Mouse (Mus musculus): ENCODE results near the gene Cdr2l. TPM values are rescaled to one million over a fixed set of nuclear protein-coding genes. Genes with fewer than 3 reads are reported as not detected.

Gene Cdr2l
- 19.7 and 19.9 TPM in 2 replicates for polyA plus RNA-seq (2016; fragmentation: Nextera tagmentation; extraction: Ambion mirVana)

DNA sequence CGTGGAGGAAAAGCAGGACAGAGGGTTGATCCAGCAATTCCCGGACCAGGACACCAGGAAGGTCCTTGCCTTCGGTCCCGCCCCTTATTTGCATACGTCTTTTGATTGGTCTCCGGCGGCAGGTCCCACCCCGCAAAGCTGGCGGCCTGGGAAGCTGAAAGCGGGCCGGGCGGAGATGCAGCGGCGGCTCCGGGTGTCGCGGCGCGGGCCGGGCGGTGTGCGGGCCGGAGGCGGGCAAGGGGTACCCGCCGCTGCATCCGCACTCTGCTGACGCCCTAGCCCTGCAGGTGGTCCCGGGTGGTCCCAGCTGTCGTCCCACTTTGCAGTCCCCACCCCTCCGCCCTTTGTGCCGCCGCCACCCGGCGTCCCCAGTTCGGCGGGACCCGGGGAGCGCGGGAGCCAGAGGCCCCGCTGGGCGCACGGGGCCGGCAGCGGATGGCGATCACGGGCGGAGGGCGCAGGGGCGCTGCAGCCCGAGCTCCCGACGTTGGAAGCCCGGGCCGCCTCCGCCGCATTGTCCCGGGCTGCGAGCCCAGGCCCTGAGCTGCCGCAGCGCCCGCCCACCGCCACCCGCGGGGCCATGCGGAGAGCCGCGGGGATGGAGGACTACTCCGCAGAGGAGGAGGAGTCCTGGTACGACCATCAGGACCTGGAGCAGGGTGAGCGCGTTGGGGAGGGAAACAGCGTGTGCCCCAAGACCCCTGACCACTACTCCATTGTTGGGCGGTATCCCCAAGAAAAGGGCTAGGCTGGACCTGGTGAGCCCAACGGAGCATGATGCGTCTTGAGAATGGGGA lies at the start of gene Cdr2l:
TSS of gene Cdr2l (plus strand) at position 174 of the 797 bp plus-strand sequence.
- no peaks in the 10 kb centered on the region for H3K36me3 ChIP-seq
- H3K9me3 ChIP-seq: peaks cover 4% of the 10 kb centered on the region; the same call in 1 of the 2 replicates
- H3K4me2 ChIP-seq: peak within 1 kb of the TSS; percentile 87
- peak within 1 kb of the TSS; percentile 90 for H3K27ac ChIP-seq
- peaks cover 36% of the 10 kb centered on the region for H3K4me1 ChIP-seq (replicated peaks)
- under 1% methylated on average over 76 of the region's 76 CpGs for WGBS
- peak within 1 kb of the TSS; percentile 90 for H3K9ac ChIP-seq (replicated peaks)
- peaks cover 4% of the 10 kb centered on the region for H3K27me3 ChIP-seq
- peak within 1 kb of the TSS; percentile 84 for H3K4me3 ChIP-seq (replicated peaks)
- peak; percentile 71 for ATAC-seq (ENCODE audit: insufficient number of reproducible peaks, insufficient read depth, low FRiP score, low TSS enrichment, low read depth)

DNA sequence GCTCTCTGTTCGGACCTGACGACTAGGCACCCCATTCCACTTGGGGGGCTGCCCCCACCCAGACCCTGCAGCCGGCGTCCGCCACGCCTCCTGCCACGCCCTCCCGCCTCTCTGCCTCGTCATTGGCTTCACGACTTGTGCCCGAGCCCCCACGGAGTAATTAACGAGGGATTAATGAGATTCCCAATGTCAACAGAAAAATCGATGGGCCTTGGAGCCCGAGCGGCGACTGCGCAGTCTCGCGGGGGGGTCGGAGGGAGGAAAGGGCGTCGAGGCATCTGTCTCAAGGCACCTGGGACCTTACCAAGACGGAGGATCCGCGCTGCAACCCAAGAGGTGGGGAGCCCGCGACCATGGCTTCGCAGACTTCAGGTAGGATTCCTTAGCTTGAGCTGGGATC lies 47.2 kb upstream of the Cdr2l start, which contains the start of gene Otop3:
TSS of gene Otop3 (plus strand) at position 201 of the 400 bp plus-strand sequence.
- WGBS: 6% methylated on average over 29 of the region's 29 CpGs
- ATAC-seq (ENCODE audit: insufficient number of reproducible peaks, insufficient read depth, low FRiP score, low TSS enrichment, low read depth): no peak
- H3K4me1 ChIP-seq (replicated peaks): peaks cover 6% of the 10 kb centered on the region; the same call in 1 of the 2 replicates
- peak within 1 kb of the TSS; percentile 16; the same call in 1 of the 2 replicates for H3K4me3 ChIP-seq (replicated peaks)
- no peaks in the 10 kb centered on the region for H3K9me3 ChIP-seq
- H3K4me2 ChIP-seq: peak within 1 kb of the TSS; percentile 37
- H3K36me3 ChIP-seq: no peaks in the 10 kb centered on the region
- no peak within 1 kb of the TSS for H3K9ac ChIP-seq (replicated peaks)
- H3K27me3 ChIP-seq: peaks cover 85% of the 10 kb centered on the region
- H3K27ac ChIP-seq: no peak within 1 kb of the TSS

DNA sequence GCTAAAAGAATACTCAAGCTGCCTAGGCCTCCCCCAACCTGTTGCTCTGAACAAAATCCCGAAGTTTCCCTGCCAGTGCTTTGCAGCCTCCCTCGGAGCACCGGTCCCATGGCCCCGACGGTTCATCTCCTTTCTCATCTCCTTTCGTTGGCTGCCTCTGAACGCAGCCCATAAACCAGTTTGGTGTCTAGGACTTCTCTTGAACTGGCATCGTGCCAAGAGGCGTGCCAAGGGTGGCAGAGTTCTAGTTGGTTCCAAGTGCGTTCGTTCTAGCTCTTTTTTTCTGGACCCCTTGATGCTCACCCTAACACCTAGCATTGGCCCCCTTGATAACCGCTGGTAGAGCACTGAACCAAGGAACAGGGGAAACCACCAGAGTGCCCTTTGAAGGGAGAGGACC lies 46.5 kb upstream of the Cdr2l start:
- Histone ChIP-seq H3K27ac (no peak overlapping the region), H3K9me3 (no peaks in the 10 kb centered on the region), H3K4me3 (replicated peaks) (no peak overlapping the region), H3K36me3 (no peaks in the 10 kb centered on the region), H3K4me2 (no peak overlapping the region), H3K27me3 (peaks cover 84% of the 10 kb centered on the region), H3K9ac (replicated peaks) (no peak overlapping the region), H3K4me1 (replicated peaks) (peaks cover 6% of the 10 kb centered on the region; the same call in 1 of the 2 replicates)
- 57% methylated on average over 12 of the region's 12 CpGs for WGBS
- no peak for ATAC-seq (ENCODE audit: insufficient number of reproducible peaks, insufficient read depth, low FRiP score, low TSS enrichment, low read depth)

DNA sequence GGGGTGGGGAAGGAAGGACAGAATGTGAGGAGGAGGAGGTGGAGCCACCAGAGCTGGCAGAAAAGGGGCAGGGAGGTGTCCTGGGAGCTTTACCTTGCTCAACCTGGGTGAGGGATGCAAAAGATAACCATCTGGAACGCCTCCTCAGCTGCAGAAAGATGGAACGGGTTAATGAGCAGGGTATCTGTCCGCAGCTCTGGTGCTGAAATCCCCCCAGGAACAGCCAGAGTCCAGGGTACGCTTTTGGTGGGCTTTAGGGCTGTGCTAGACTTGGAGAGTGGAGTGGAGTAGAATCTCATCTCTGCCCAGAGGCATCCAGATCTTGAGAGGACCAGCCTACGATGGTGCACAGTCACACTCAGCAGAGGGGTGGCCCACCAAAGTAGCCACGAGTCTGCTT lies 45.6 kb upstream of the Cdr2l start:
- H3K4me1 ChIP-seq (replicated peaks): peaks cover 6% of the 10 kb centered on the region; the same call in 1 of the 2 replicates
- no peaks in the 10 kb centered on the region for H3K9me3 ChIP-seq
- no peaks in the 10 kb centered on the region for H3K36me3 ChIP-seq
- H3K4me3 ChIP-seq (replicated peaks): no peak overlapping the region
- no peak for ATAC-seq (ENCODE audit: insufficient number of reproducible peaks, insufficient read depth, low FRiP score, low TSS enrichment, low read depth)
- H3K4me2 ChIP-seq: no peak overlapping the region
- H3K27ac ChIP-seq: no peak overlapping the region
- 16% methylated on average over 6 of the region's 6 CpGs for WGBS
- peaks cover 86% of the 10 kb centered on the region for H3K27me3 ChIP-seq
- no peak overlapping the region for H3K9ac ChIP-seq (replicated peaks)

DNA sequence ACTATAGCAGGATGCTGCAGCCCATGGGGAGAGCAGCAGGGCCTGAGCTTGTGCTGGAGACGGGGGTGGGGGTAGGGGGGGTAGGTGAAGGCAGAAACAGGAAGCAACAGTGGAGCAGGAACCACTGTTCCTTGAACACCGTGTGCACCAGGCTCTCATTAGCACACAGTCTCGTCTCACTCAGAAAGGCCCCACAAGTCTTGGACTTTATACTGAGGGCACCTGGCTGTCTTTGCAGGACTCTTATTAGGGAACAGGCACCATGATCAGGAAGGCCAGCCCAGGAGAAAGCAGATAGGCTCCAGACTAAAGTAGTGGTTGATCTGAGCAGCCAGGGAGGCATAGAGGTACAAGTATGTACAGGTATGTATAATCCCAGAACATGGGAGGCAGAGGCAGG lies 44.4 kb upstream of the Cdr2l start:
- peaks cover 80% of the 10 kb centered on the region for H3K27me3 ChIP-seq
- no peaks in the 10 kb centered on the region for H3K36me3 ChIP-seq
- WGBS: 58% methylated on average over 3 of the region's 3 CpGs
- no peaks in the 10 kb centered on the region for H3K9me3 ChIP-seq
- H3K9ac ChIP-seq (replicated peaks): no peak overlapping the region
- H3K4me3 ChIP-seq (replicated peaks): no peak overlapping the region
- peaks cover 6% of the 10 kb centered on the region; the same call in 1 of the 2 replicates for H3K4me1 ChIP-seq (replicated peaks)
- no peak for ATAC-seq (ENCODE audit: insufficient number of reproducible peaks, insufficient read depth, low FRiP score, low TSS enrichment, low read depth)
- H3K4me2 ChIP-seq: no peak overlapping the region
- H3K27ac ChIP-seq: no peak overlapping the region

DNA sequence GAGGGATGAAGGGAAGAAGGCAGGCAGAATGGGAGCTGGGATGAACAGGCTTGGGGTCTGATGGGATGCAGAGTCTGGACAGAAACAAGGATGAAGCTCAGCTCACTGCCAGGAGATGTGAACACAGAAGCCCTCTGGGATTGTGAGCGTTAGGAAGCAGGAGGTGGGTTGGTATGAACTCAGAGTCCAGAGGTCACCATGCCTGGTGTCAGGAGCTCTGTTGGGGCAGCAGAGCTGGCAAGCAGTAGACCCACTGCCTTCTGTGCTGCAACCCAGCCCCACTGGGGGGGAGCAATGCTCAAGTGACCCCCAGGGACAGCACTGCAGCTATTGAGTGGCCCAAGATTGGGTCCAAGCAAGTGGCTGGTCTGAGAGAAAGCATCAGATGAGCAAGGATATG lies 43.9 kb upstream of the Cdr2l start:
- WGBS: 64% methylated on average over 1 of the region's 1 CpGs
- ATAC-seq (ENCODE audit: insufficient number of reproducible peaks, insufficient read depth, low FRiP score, low TSS enrichment, low read depth): no peak
- no peak overlapping the region for H3K27ac ChIP-seq

DNA sequence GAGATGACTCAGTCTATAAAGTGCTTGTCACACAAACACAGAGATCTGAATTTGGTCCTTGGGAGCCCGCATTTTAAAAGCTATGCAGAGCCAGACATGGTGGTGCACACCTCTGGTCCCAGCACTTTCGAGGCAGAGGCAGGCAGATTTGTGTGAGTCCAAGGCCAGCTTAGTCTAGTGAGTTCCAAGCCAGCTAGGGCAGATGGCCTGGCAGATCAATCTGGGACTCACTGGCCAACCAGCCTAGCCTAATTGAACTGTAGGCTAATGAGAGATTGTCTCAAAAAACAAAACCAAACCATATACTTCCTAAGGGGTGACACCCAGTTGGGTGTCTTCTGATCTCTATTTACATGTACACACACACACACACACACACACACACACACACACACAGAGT lies 40.5 kb upstream of the Cdr2l start:
- no peak overlapping the region for H3K27ac ChIP-seq
- H3K4me3 ChIP-seq (replicated peaks): no peak overlapping the region
- WGBS: 70% methylated on average over 2 of the region's 2 CpGs
- ATAC-seq (ENCODE audit: insufficient number of reproducible peaks, insufficient read depth, low FRiP score, low TSS enrichment, low read depth): no peak
- H3K4me2 ChIP-seq: no peak overlapping the region
- peaks cover 18% of the 10 kb centered on the region for H3K4me1 ChIP-seq (replicated peaks)
- no peaks in the 10 kb centered on the region for H3K9me3 ChIP-seq
- H3K9ac ChIP-seq (replicated peaks): no peak overlapping the region
- peaks cover 56% of the 10 kb centered on the region for H3K27me3 ChIP-seq
- no peaks in the 10 kb centered on the region for H3K36me3 ChIP-seq

More for the DNA sequence above, 43.9 kb upstream of the Cdr2l start:
- Histone ChIP-seq H3K4me3 (replicated peaks) (no peak overlapping the region), H3K9ac (replicated peaks) (no peak overlapping the region), H3K36me3 (no peaks in the 10 kb centered on the region), H3K9me3 (no peaks in the 10 kb centered on the region), H3K4me2 (no peak overlapping the region), H3K4me1 (replicated peaks) (peaks cover 6% of the 10 kb centered on the region; the same call in 1 of the 2 replicates), H3K27me3 (peaks cover 76% of the 10 kb centered on the region)

DNA sequence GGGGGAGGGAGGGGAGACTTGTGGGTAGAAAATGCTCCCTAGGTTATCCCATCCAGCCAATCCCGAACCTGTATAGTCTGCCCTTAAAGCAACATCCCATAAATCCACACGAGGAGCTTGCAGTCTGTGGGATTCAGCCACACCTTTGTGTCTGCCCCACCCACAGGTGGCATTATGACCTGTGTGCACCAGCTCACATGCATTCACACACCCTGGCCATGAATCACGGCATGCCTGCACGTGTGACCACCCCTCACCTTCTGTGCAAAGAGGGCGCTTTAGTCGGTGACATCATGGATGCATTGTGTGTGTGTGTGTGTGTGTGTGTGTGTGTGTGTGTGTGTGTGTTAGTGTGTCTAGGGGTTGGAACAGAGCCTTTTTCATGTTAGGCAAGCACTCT lies 39.9 kb upstream of the Cdr2l start:
- Histone ChIP-seq H3K9me3 (no peaks in the 10 kb centered on the region), H3K9ac (replicated peaks) (no peak overlapping the region), H3K4me1 (replicated peaks) (peaks cover 24% of the 10 kb centered on the region), H3K4me3 (replicated peaks) (no peak overlapping the region), H3K36me3 (no peaks in the 10 kb centered on the region), H3K4me2 (no peak overlapping the region), H3K27ac (no peak overlapping the region), H3K27me3 (peaks cover 49% of the 10 kb centered on the region)
- 76% methylated on average over 6 of the region's 6 CpGs for WGBS
- ATAC-seq (ENCODE audit: insufficient number of reproducible peaks, insufficient read depth, low FRiP score, low TSS enrichment, low read depth): no peak

DNA sequence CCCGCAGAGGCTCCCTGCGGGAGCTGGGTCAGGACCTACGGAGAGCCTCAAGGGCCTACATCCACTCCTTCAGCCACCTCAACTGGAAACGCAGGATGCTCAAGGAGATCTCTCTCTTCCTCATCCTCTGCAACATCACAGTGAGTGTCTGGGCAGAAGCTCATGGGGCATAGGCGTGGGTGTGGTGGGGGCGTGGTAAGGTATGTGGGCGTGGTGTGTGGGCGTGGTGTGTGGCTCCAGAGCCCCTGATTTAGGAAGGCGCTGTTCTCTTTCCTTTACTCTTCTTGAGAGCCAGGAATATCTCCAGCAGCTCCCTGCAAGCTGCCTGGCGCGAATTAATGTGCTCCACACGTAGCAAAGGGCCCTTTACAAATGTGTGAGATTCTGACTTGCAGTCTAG lies 36.7 kb upstream of the Cdr2l start:
- WGBS: 5% methylated on average over 12 of the region's 12 CpGs
- H3K36me3 ChIP-seq: no peaks in the 10 kb centered on the region
- ATAC-seq (ENCODE audit: insufficient number of reproducible peaks, insufficient read depth, low FRiP score, low TSS enrichment, low read depth): no peak
- no peaks in the 10 kb centered on the region for H3K9me3 ChIP-seq
- H3K4me3 ChIP-seq (replicated peaks): no peak overlapping the region
- H3K4me2 ChIP-seq: 0 out of 2 replicates have a peak overlapping the region, but pooled peaks have one; percentile 8
- H3K9ac ChIP-seq (replicated peaks): no peak overlapping the region
- no peak overlapping the region for H3K27ac ChIP-seq
- H3K4me1 ChIP-seq (replicated peaks): peaks cover 39% of the 10 kb centered on the region
- H3K27me3 ChIP-seq: peaks cover 44% of the 10 kb centered on the region

DNA sequence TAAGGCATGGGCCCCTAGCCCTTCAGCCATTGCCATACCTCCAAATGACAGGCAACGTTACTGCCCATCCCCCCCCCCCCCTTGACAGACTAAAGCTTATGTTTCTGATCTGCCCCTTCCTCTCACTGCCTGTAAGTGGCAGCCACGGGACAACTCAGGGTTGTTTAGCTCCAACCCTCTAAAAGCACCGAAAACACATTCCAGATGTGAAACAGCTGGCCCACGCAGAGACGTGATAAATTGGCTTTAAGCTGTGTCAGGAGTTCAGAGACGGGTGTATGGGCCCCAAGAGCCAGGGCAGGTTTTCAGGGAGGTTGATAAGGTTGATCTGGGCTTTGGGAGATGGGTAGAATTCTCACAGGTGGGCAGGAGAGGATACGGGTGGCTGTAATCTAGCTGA lies 36.2 kb upstream of the Cdr2l start:
- WGBS: 6% methylated on average over 7 of the region's 7 CpGs
- Histone ChIP-seq H3K4me3 (replicated peaks) (no peak overlapping the region), H3K9me3 (no peaks in the 10 kb centered on the region), H3K4me1 (replicated peaks) (peaks cover 39% of the 10 kb centered on the region), H3K27ac (0 out of 2 replicates have a peak overlapping the region, but pooled peaks have one; percentile 41), H3K9ac (replicated peaks) (no peak overlapping the region), H3K27me3 (peaks cover 41% of the 10 kb centered on the region), H3K36me3 (no peaks in the 10 kb centered on the region), H3K4me2 (peak overlapping the region; percentile 23)
- peak; percentile 40; the same call in 1 of the 2 replicates for ATAC-seq (ENCODE audit: insufficient number of reproducible peaks, insufficient read depth, low FRiP score, low TSS enrichment, low read depth)

DNA sequence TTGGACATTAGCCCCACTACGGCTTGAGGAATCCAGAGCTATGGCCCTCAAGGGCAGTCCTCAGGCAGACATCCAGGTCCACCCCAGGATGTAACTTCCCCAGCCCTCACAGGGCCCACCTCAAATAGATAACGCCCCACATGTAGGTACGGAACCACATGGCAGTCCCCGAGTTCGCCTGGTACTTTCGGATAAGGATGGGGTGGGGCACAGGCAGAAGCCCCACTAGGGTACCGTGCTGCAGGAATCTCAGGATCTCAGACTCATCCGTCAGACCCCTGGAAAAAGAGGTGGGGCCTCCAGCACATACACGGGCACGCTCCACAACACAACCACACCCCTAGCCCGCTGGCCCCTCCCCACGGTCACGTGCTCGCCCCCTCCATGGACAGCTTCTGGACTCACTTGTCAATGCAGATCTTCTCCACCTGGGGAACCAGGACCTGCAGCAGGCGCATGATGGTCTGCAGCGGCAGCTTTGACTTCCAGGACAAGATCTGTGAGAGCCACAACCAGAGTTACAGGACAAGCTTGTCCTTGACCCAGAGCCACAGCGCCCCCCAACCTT lies 33.0 kb upstream of the Cdr2l start:
- 42% methylated on average over 17 of the region's 17 CpGs for WGBS
- H3K9me3 ChIP-seq: no peaks in the 10 kb centered on the region
- no peak overlapping the region for H3K4me2 ChIP-seq
- H3K9ac ChIP-seq (replicated peaks): no peak overlapping the region
- H3K27me3 ChIP-seq: peaks cover 44% of the 10 kb centered on the region
- peaks cover 39% of the 10 kb centered on the region for H3K4me1 ChIP-seq (replicated peaks)
- H3K27ac ChIP-seq: no peak overlapping the region
- H3K4me3 ChIP-seq (replicated peaks): no peak overlapping the region
- no peak for ATAC-seq (ENCODE audit: insufficient number of reproducible peaks, insufficient read depth, low FRiP score, low TSS enrichment, low read depth)
- H3K36me3 ChIP-seq: no peaks in the 10 kb centered on the region

All from limb, embryonic 12.5 days (tissue).